Mouse (Mus musculus): Measurements from ENCODE around the gene Trmu. TPM values are rescaled to one million over a fixed set of nuclear protein-coding genes. Genes with fewer than 3 reads are reported as not detected.
A peak's percentile ranks its signal among the peaks of the same experiment; 100 is the strongest.

The Trmu gene
- polyA plus RNA-seq, 1 experiment = not detected

DNA sequence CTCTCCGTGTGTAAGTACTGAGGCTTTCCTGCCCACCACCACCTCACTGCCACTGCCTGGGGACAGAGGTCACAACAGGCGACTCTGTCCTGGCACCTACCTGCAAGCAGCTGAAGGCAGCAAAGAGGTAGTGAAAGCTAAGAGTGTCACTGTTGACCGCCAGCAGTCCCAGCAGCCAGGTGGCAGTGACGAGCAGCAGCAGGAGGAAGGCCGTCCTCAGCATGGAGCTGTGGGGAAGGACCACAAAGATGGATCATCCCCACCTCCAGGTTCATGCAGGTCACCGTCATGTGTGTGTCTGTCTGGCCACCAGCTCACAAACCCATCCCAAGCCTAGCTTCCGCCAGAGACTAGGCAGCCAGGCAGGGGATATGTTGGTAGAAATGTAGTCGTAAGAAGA, 24.7 kb downstream of the Trmu start:
- no peak for TF ChIP-seq POLR2A (IDR thresholded peaks at IDR 0.05; ENCODE audit: insufficient read depth, low read depth, low read length)
- TF ChIP-seq CTCF (IDR thresholded peaks at IDR 0.05; ENCODE audit: insufficient read depth, low read depth, low read length) = peak; percentile 22; the same call in 1 of the 2 replicates
- WGBS = 84% methylated on average over 8 of the region's 8 CpGs
- no peak overlapping the region for H3K4me3 ChIP-seq (ENCODE audit: insufficient read depth, low read depth, low read length)
- H3K27ac ChIP-seq (ENCODE audit: insufficient read depth, low read depth, low read length) = no peak overlapping the region
- H3K4me1 ChIP-seq (ENCODE audit: control insufficient read depth, insufficient read depth, low read length) = peaks cover 11% of the 10 kb centered on the region; the same call in 1 of the 2 replicates

DNA sequence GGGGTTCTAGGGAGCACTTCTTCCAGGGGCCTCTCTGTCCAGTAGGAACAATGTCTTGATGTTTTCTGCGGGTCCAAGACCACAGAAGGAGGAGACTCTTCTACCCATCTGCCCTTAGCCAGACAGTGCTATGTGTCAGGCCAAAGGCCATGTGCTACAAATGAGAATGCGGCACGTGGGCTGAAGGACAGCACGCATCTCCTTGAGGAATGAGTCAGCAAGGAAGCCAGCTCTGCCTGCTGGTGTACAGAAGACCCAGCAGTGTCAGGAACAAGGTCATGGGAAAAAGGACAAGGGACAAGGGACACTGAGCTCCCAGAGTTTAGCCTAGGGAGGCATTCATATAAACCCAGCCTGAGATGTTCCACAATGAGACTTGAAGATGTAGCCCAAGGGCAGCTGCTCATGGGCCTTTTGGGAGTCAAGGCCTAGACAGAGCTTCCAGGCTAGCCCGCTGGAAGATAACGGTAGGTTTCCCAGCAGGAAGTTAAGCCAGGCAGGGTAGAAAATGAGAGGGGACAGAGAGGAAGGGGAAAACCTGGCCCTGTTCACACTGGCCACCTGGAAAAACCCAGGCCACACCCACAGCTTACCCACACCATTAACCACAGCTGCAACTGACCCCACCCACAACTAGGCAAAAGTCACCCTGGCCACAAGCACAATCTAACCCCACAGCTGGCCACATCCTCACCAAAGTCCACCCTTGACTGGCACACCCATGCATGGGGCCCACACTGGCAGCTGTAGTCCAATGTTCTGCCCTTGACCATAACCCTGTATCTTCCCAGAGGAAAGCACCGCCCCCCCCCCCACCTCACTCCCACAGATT, 29.8 kb downstream of the Trmu start:
- peaks cover 19% of the 10 kb centered on the region for H3K4me1 ChIP-seq (ENCODE audit: control insufficient read depth, insufficient read depth, low read length)
- no peak overlapping the region for H3K4me3 ChIP-seq (ENCODE audit: insufficient read depth, low read depth, low read length)
- WGBS = 86% methylated on average over 7 of the region's 7 CpGs
- TF ChIP-seq POLR2A (IDR thresholded peaks at IDR 0.05; ENCODE audit: insufficient read depth, low read depth, low read length) = no peak
- no peak for TF ChIP-seq CTCF (IDR thresholded peaks at IDR 0.05; ENCODE audit: insufficient read depth, low read depth, low read length)
- no peak overlapping the region for H3K27ac ChIP-seq (ENCODE audit: insufficient read depth, low read depth, low read length)

DNA sequence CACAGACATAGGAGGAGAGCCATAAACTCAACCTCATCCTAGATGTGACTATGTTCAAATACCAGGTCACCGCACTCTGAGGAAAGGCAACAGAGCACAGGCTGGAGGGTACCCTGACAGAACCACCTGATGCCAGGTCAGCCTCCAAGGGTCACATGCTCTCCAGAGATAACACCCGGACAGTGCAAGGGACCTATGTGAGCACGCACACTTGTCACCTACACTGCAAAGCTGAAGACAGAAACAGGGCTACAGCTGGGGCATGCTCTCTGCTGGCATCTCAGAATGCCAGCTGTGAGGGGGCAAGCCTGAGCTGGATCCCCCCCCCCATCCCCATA, 30.3 kb downstream of the Trmu start:
- no peak for TF ChIP-seq POLR2A (IDR thresholded peaks at IDR 0.05; ENCODE audit: insufficient read depth, low read depth, low read length)
- Histone ChIP-seq H3K27ac (ENCODE audit: insufficient read depth, low read depth, low read length) (no peak overlapping the region), H3K4me1 (ENCODE audit: control insufficient read depth, insufficient read depth, low read length) (peaks cover 17% of the 10 kb centered on the region), H3K4me3 (ENCODE audit: insufficient read depth, low read depth, low read length) (no peak overlapping the region)
- WGBS = 69% methylated on average over 3 of the region's 3 CpGs

DNA sequence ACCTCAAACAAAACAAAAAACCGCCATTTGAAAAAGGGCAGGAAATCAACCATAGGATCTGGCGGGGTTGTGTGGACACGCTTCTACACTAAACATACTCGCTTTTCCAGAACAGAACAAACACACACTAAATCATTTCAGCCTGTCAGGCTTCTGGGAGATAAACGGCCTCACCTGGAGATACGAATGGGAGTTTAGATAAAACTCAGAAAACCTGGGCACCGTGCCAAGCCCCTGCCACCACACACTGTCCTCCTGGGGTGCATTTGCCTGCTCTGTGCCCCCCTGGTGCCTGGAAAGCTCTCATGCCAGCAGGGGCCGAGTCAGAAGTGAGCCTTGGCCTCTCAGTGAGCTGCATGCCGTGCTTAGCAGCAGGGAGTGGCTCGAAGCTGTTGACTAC, 30.8 kb downstream of the Trmu start:
- TF ChIP-seq POLR2A (IDR thresholded peaks at IDR 0.05; ENCODE audit: insufficient read depth, low read depth, low read length) = no peak
- TF ChIP-seq CTCF (IDR thresholded peaks at IDR 0.05; ENCODE audit: insufficient read depth, low read depth, low read length) = no peak
- peaks cover 13% of the 10 kb centered on the region for H3K4me1 ChIP-seq (ENCODE audit: control insufficient read depth, insufficient read depth, low read length)
- H3K27ac ChIP-seq (ENCODE audit: insufficient read depth, low read depth, low read length) = no peak overlapping the region
- 48% methylated on average over 10 of the region's 10 CpGs for WGBS
- no peak overlapping the region for H3K4me3 ChIP-seq (ENCODE audit: insufficient read depth, low read depth, low read length)

DNA sequence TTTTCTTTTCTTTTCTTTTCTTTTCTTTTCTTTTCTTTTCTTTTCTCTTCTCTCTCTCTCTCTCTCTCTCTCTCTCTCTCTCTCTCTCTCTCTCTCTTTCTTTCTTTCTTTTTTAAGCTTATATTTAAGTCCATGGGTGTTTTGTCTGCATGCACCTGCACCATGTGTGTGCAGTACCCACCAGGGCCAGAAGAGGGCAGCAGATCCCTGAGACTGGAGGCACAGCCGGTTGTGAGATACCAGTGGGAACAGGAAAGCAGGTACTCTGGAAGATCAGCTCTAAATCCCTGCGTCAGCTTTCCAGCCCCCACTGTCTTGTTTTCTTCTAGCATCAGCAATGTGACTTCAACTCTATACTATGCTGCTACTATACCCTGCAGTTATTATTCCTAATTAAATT, 34.5 kb downstream of the Trmu start:
- no peak for TF ChIP-seq POLR2A (IDR thresholded peaks at IDR 0.05; ENCODE audit: insufficient read depth, low read depth, low read length)
- peak; percentile 44 for TF ChIP-seq CTCF (IDR thresholded peaks at IDR 0.05; ENCODE audit: insufficient read depth, low read depth, low read length)
- WGBS = 30% methylated on average over 2 of the region's 2 CpGs
- H3K4me1 ChIP-seq (ENCODE audit: control insufficient read depth, insufficient read depth, low read length) = peaks cover 11% of the 10 kb centered on the region
- no peak overlapping the region for H3K4me3 ChIP-seq (ENCODE audit: insufficient read depth, low read depth, low read length)
- H3K27ac ChIP-seq (ENCODE audit: insufficient read depth, low read depth, low read length) = no peak overlapping the region

DNA sequence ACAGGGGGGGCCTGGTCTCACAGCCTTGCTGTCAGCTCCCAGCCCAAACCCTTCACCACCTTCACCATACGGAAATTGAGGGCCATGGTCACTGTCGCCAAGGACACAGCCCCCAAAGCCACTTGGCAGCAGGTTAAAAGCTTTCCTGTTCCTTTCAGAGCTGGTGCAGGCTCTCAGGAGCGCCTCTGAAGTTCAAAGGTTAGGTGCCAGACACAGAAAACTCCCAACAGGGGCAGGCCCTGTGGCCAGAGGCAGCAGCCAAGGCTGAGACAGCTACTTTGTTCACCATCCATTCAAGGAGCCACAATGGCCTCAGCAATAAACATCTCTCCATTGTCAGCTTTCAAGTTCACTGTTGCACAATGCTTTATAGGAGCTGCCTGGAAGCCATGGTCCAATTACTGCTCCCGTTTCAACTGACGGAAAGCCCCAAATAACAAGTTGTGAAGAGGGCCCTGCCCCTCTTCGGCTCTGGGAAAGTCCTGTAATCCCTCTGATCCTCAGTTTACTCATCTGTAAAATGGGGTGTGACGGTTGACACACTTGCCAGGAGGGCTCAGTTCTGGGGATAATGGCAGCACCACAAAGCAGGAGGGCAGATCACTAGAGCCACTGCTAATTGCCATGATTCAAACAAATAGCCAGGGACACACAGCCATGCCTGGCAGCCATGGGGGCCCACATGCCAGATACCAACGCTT, 40.2 kb downstream of the Trmu start:
- Histone ChIP-seq H3K4me3 (ENCODE audit: insufficient read depth, low read depth, low read length) (no peak overlapping the region), H3K4me1 (ENCODE audit: control insufficient read depth, insufficient read depth, low read length) (no peaks in the 10 kb centered on the region), H3K27ac (ENCODE audit: insufficient read depth, low read depth, low read length) (no peak overlapping the region)
- 66% methylated on average over 8 of the region's 8 CpGs for WGBS
- TF ChIP-seq POLR2A (IDR thresholded peaks at IDR 0.05; ENCODE audit: insufficient read depth, low read depth, low read length) (no peak), CTCF (IDR thresholded peaks at IDR 0.05; ENCODE audit: insufficient read depth, low read depth, low read length) (no peak)

DNA sequence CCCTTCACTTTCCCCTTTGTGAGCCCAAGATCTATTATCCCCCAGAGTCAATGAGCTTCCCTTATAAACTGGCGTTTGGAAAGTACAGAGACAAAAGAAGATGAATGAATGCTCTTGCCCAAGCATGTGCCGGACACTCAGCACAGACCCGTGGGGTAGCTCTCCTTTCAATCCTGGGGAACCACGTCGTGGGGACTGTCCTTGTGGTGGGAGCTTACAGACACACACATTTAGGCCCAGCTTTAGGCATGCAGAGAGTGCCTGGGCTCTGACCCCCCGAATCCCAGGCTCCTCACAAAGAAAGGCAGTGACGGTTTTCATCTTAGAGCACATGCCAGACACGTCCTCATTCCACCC, 40.8 kb downstream of the Trmu start:
- H3K27ac ChIP-seq (ENCODE audit: insufficient read depth, low read depth, low read length) = no peak overlapping the region
- H3K4me3 ChIP-seq (ENCODE audit: insufficient read depth, low read depth, low read length) = no peak overlapping the region
- TF ChIP-seq CTCF (IDR thresholded peaks at IDR 0.05; ENCODE audit: insufficient read depth, low read depth, low read length) (no peak), POLR2A (IDR thresholded peaks at IDR 0.05; ENCODE audit: insufficient read depth, low read depth, low read length) (no peak)
- WGBS = 76% methylated on average over 8 of the region's 8 CpGs
- H3K4me1 ChIP-seq (ENCODE audit: control insufficient read depth, insufficient read depth, low read length) = no peaks in the 10 kb centered on the region

DNA sequence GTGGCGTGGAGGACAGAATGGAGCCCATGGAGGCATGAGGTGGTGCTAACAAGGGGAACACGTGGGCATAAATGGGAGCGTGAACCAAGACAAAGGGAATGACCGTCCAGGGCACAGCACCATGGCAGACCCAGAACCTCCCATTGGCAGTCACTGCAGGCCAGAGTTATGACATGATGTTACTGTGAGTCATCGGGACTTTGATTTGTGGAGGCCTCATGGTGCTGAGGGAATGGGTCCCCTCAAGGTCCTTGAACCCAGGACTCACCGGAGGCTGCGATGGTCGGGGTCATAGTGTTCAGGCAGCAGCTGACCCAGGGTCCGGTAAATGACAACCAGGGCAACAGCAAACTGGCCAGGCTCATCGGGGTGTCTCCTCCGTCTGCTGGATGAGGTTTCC, 42.7 kb downstream of the Trmu start:
- 94% methylated on average over 11 of the region's 11 CpGs for WGBS
- Histone ChIP-seq H3K4me1 (ENCODE audit: control insufficient read depth, insufficient read depth, low read length) (no peaks in the 10 kb centered on the region), H3K27ac (ENCODE audit: insufficient read depth, low read depth, low read length) (no peak overlapping the region), H3K4me3 (ENCODE audit: insufficient read depth, low read depth, low read length) (no peak overlapping the region)
- TF ChIP-seq POLR2A (IDR thresholded peaks at IDR 0.05; ENCODE audit: insufficient read depth, low read depth, low read length) = no peak
- TF ChIP-seq CTCF (IDR thresholded peaks at IDR 0.05; ENCODE audit: insufficient read depth, low read depth, low read length) = no peak

DNA sequence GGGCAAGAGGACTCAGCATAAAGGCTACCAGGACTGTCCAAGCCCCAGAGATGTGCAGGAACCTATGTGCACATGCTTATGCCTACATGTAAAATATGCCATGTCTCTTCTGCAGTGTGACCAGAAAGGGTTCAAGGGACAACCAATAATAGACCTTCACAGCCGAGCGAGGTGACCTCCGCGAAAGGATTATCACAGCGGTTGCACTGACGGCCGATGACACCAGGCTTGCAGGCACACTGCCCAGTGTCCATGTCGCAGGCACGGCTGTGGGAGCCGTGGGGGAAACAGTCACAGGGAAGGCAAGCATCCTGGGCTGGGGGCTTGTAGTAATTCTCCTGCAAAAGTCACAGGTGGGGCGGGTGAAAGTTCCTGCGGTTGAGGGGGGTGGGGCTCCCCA, 49.0 kb downstream of the Trmu start:
- 82% methylated on average over 12 of the region's 12 CpGs for whole genome bisulfite sequencing
- Histone ChIP-seq H3K4me1 (ENCODE audit: control insufficient read depth, insufficient read depth, low read length) (no peaks in the 10 kb centered on the region), H3K27ac (ENCODE audit: insufficient read depth, low read depth, low read length) (no peak overlapping the region), H3K4me3 (ENCODE audit: insufficient read depth, low read depth, low read length) (no peak overlapping the region)
- TF ChIP-seq POLR2A (IDR thresholded peaks at IDR 0.05; ENCODE audit: insufficient read depth, low read depth, low read length) (no peak), CTCF (IDR thresholded peaks at IDR 0.05; ENCODE audit: insufficient read depth, low read depth, low read length) (no peak)
